Mouse (Mus musculus) testis, adult 2 months (tissue): ENCODE results near the gene Clec16a.

ENCODE experiments used
- CTCF ChIP-seq: fragments of 200-500 bp; IDR thresholded peaks from 2 replicates; pipeline ENCODE4 v1.5.1; 2012; ENCODE audit warnings: low read depth, mild to moderate bottlenecking, inconsistent platforms, low read length, moderate library complexity; ENCODE audit not compliant: control insufficient read depth, insufficient read depth, insufficient replicate concordance
- POLR2A ChIP-seq: fragments of 200-500 bp; IDR thresholded peaks from 2 replicates; pipeline ENCODE4 v1.6.1; 2012; ENCODE audit warnings: low read depth, mild to moderate bottlenecking, inconsistent platforms, low read length, moderate library complexity; ENCODE audit not compliant: control insufficient read depth

GRCm38 (mm10) chr16:10780631-10781120 lies 235.5 kb downstream of the Clec16a start:
- TF ChIP-seq CTCF (no peak), POLR2A (no peak)
